Mouse (Mus musculus): ENCODE results near the gene Gm2696.

Gm2696 gene

GRCm38 (mm10) chr10:77846961-77847360 lies 32.5 kb downstream of the Gm2696 start:
- no peak for DNase-seq (ENCODE audit: inconsistent age in 2 of 2, low spot score in 1 of 2)

- DNase-seq (ENCODE audit: inconsistent age in 2 of 2, low spot score in 1 of 2): no peak
Measured at GRCm38 (mm10) chr10:77847538-77847937, 33.1 kb downstream of the Gm2696 start.

GRCm38 (mm10) chr10:77852559-77852958 lies 38.1 kb downstream of the Gm2696 start, which contains the start of gene Gm10318:
Gene Gm10318, plus strand, starts transcription at chr10:77852859.
- no peak for DNase-seq (ENCODE audit: inconsistent age in 2 of 2, low spot score in 1 of 2)

- DNase-seq (ENCODE audit: inconsistent age in 2 of 2, low spot score in 1 of 2): no peak
Measured at GRCm38 (mm10) chr10:77861675-77862074, 47.2 kb downstream of the Gm2696 start, which contains the start of gene Gm3285. Gene Gm3285, plus strand, starts transcription at chr10:77861975.

- peak; percentile 74 to 80 for DNase-seq (ENCODE audit: inconsistent age in 2 of 2, low spot score in 1 of 2)
Measured at GRCm38 (mm10) chr10:77864067-77864761, 49.7 kb downstream of the Gm2696 start.

GRCm38 (mm10) chr10:77864762-77865143 lies 50.3 kb downstream of the Gm2696 start:
- DNase-seq (ENCODE audit: inconsistent age in 2 of 2, low spot score in 1 of 2): no peak

- no peak for DNase-seq (ENCODE audit: inconsistent age in 2 of 2, low spot score in 1 of 2)
Measured at GRCm38 (mm10) chr10:77867546-77867945, 53.1 kb downstream of the Gm2696 start.

GRCm38 (mm10) chr10:77869651-77870050 lies 55.2 kb downstream of the Gm2696 start:
- no peak for DNase-seq (ENCODE audit: inconsistent age in 2 of 2, low spot score in 1 of 2)

- DNase-seq (ENCODE audit: inconsistent age in 2 of 2, low spot score in 1 of 2): peak; percentile 32 to 77
Measured at GRCm38 (mm10) chr10:77878985-77879384, 64.5 kb downstream of the Gm2696 start.

- no peak for DNase-seq (ENCODE audit: inconsistent age in 2 of 2, low spot score in 1 of 2)
Measured at GRCm38 (mm10) chr10:77880305-77880704, 65.8 kb downstream of the Gm2696 start.

GRCm38 (mm10) chr10:77882553-77882952 lies 68.1 kb downstream of the Gm2696 start:
- no peak for DNase-seq (ENCODE audit: inconsistent age in 2 of 2, low spot score in 1 of 2)

Data from adrenal gland, adult (tissue).